Mouse (Mus musculus) hindbrain, embryonic 13.5 days (tissue): ENCODE data around the gene Vcp. TPM values are rescaled to one million over a fixed set of nuclear protein-coding genes. Genes with fewer than 3 reads are reported as not detected.

Source experiments
- ATAC-seq: fragments of 200-750 bp; cut with Nextera tagmentation; 2 replicates; pipeline ENCODE4 v1.8.0; 2017; ENCODE audit warnings: moderate TSS enrichment; ENCODE audit not compliant: low FRiP score
- H3K27ac ChIP-seq: fragments of 300-500 bp; sonication (generic); 2 replicates; pipeline ENCODE4 v1.5.1; 2015; ENCODE audit warnings: inconsistent platforms, mild to moderate bottlenecking, moderate library complexity
- H3K27me3 ChIP-seq: fragments of 300-500 bp; sonication (generic); 2 replicates; pipeline ENCODE4 v1.6.1; 2015; ENCODE audit warnings: mild to moderate bottlenecking, inconsistent platforms
- H3K36me3 ChIP-seq: fragments of 300-500 bp; sonication (generic); 2 replicates; pipeline ENCODE4 v1.6.1; 2015; ENCODE audit warnings: mild to moderate bottlenecking, inconsistent platforms
- H3K4me1 ChIP-seq: fragments of 300-500 bp; sonication (generic); replicated peaks from 2 replicates; pipeline ENCODE4 v1.6.1; 2015; ENCODE audit warnings: inconsistent platforms
- H3K4me2 ChIP-seq: fragments of 300-500 bp; sonication (generic); 2 replicates; pipeline ENCODE4 v1.6.1; 2015; ENCODE audit warnings: inconsistent platforms, mild to moderate bottlenecking, moderate library complexity
- H3K4me3 ChIP-seq: fragments of 300-500 bp; sonication (generic); 2 replicates; pipeline ENCODE4 v1.5.1; 2015; ENCODE audit warnings: mild to moderate bottlenecking, inconsistent platforms
- H3K9ac ChIP-seq: fragments of 300-500 bp; sonication (generic); 2 replicates; pipeline ENCODE4 v1.6.1; 2015; ENCODE audit warnings: mild to moderate bottlenecking, inconsistent platforms
- H3K9me3 ChIP-seq: fragments of 300-500 bp; sonication (generic); 2 replicates; pipeline ENCODE4 v1.6.1; 2016; ENCODE audit warnings: inconsistent platforms
- WGBS: fragments of 180-500 bp; shearing (Covaris S2); methylation state at CpG from one replicate; pipeline ENCODE4 v1.1.7; 2015; 5-methylcytosine and 5-hydroxymethylcytosine counted together
- polyA plus RNA-seq: library from polyadenylated mRNA; unstranded; fragments of >200 nt; fragmentation: Nextera tagmentation; extraction: Ambion mirVana; gene quantifications from 2 replicates; pipeline ENCODE4 v1.2.1, GENCODE M21; 2015

Vcp gene
- polyA plus RNA-seq, 1 experiment from 2014 or later, result 526 TPM

GRCm38 (mm10) chr4:43037860-43038566 is 37.7 kb upstream of the Vcp start:
- no peak for ATAC-seq
- Histone ChIP-seq H3K4me3 (0 out of 2 replicates have a peak overlapping the region, but pooled peaks have one; percentile 3), H3K36me3 (peaks cover 39% of the 10 kb centered on the region), H3K27ac (no peak overlapping the region), H3K9me3 (no peaks in the 10 kb centered on the region), H3K9ac (peak overlapping the region; percentile 92), H3K4me2 (peak overlapping the region; percentile 95), H3K27me3 (no peaks in the 10 kb centered on the region), H3K4me1 (peaks cover 40% of the 10 kb centered on the region)
- 75% methylated on average over 4 of the region's 4 CpGs for WGBS

DNA sequence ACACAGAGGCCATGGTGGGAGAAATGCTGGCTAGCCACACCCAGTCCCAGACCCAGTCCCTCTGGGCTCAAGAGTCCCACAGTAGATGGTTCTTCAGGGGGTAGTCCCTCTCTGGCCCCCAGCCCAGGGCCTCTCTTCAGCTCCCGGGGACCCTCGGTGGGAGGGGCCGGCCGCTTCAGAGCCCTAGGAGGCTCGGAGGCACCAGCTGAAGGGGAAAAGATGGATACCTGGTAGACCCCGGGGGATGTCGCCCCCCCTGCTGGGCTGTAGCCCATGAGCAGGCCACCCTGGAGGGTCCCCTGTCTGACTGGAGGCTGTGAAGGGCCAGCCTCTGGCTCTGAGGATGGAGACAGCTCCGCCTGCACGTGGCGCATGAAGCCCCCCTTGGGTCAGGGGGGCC is 36.0 kb upstream of the Vcp start:
- H3K4me2 ChIP-seq, result no peak overlapping the region
- peaks cover 45% of the 10 kb centered on the region for H3K36me3 ChIP-seq
- H3K9ac ChIP-seq, result no peak overlapping the region; the same call in 1 of the 2 replicates
- WGBS, result 87% methylated on average over 10 of the region's 10 CpGs
- H3K4me1 ChIP-seq, result peaks cover 53% of the 10 kb centered on the region
- no peaks in the 10 kb centered on the region for H3K27me3 ChIP-seq
- no peak for ATAC-seq
- H3K4me3 ChIP-seq, result no peak overlapping the region
- H3K9me3 ChIP-seq, result no peaks in the 10 kb centered on the region
- H3K27ac ChIP-seq, result no peak overlapping the region

GRCm38 (mm10) chr4:43035851-43036250 is 35.5 kb upstream of the Vcp start:
- H3K36me3 ChIP-seq, result peaks cover 45% of the 10 kb centered on the region
- no peak overlapping the region for H3K27ac ChIP-seq
- no peaks in the 10 kb centered on the region for H3K27me3 ChIP-seq
- H3K4me3 ChIP-seq, result no peak overlapping the region
- WGBS, result 87% methylated on average over 6 of the region's 6 CpGs
- H3K9ac ChIP-seq, result no peak overlapping the region
- no peaks in the 10 kb centered on the region for H3K9me3 ChIP-seq
- peaks cover 48% of the 10 kb centered on the region for H3K4me1 ChIP-seq
- ATAC-seq, result no peak
- H3K4me2 ChIP-seq, result no peak overlapping the region

DNA sequence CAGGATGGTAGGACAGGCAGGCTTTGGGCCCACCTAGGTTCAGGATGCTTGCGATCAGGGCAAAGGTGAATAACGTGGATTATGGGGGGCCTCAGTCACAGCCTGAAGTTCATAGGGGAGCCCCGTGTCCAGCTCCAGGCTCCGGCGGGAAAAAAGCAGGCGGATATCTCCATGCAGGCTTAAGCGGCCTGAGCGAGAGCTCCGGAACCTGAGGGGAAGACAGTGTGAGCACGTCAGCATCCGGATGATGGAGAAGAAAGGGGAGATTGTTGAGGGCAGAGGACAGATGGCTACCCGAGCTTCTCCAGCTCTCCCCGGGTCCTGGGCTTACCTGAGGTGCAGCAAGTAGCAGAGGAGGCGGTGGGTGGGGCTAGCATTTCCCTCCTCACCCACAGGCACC is 33.2 kb upstream of the Vcp start:
- Histone ChIP-seq H3K9me3 (no peaks in the 10 kb centered on the region), H3K4me2 (no peak overlapping the region), H3K4me1 (peaks cover 44% of the 10 kb centered on the region), H3K27ac (no peak overlapping the region), H3K27me3 (no peaks in the 10 kb centered on the region), H3K4me3 (no peak overlapping the region), H3K36me3 (peaks cover 60% of the 10 kb centered on the region), H3K9ac (0 out of 2 replicates have a peak overlapping the region, but pooled peaks have one; percentile 8)
- 88% methylated on average over 14 of the region's 14 CpGs for WGBS
- no peak for ATAC-seq

- Histone ChIP-seq H3K4me2 (no peak overlapping the region), H3K9ac (no peak overlapping the region), H3K36me3 (peaks cover 70% of the 10 kb centered on the region), H3K4me1 (peaks cover 34% of the 10 kb centered on the region), H3K27me3 (no peaks in the 10 kb centered on the region), H3K9me3 (no peaks in the 10 kb centered on the region), H3K27ac (peak overlapping the region; percentile 92), H3K4me3 (no peak overlapping the region)
- 100% methylated on average over 1 of the region's 1 CpGs for WGBS
- no peak for ATAC-seq
These were observed 32.2 kb upstream of the Vcp start for GRCm38 (mm10) chr4:43032501-43032900.

GRCm38 (mm10) chr4:43031237-43031995 is 31.1 kb upstream of the Vcp start, which contains the start of gene Stoml2:
Gene Stoml2 (minus strand): TSS chr4:43031710.
- Histone ChIP-seq H3K27me3 (no peaks in the 10 kb centered on the region), H3K27ac (peak within 1 kb of the TSS; percentile 92), H3K36me3 (peaks cover 75% of the 10 kb centered on the region), H3K9ac (peak within 1 kb of the TSS; percentile 94), H3K4me3 (peak within 1 kb of the TSS; percentile 85), H3K4me2 (peak within 1 kb of the TSS; percentile 86), H3K9me3 (no peaks in the 10 kb centered on the region), H3K4me1 (peaks cover 28% of the 10 kb centered on the region)
- ATAC-seq, result peak; percentile 96
- WGBS, result under 1% methylated on average over 38 of the region's 38 CpGs

DNA sequence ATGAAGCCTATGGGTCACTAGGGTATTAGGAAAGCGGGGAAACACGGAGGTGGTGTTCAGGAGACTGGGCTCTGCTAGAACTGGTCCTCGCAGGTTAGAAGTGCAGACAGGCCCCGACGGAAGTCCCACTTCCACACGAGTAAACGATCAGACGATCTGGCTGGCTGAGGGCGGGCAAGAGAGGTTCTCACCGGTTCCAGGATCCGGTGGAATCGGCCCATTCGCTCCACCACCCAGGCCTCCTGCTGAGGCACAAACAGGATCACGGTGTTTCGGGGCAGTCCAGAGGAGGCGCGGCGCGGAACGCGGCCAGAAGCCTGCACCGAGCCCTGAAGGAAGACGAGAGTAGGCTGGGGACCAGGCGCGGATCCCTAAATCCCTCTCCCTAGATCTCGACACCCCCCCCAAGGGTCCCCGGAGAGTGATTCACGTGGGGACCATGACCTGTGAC is 30.5 kb upstream of the Vcp start:
- peaks cover 69% of the 10 kb centered on the region for H3K36me3 ChIP-seq
- peak; percentile 65 for ATAC-seq
- WGBS, result 2% methylated on average over 28 of the region's 28 CpGs

GRCm38 (mm10) chr4:43030352-43030751 is 30.0 kb upstream of the Vcp start:
- peak overlapping the region; percentile 94 for H3K9ac ChIP-seq
- peak overlapping the region; percentile 92 for H3K27ac ChIP-seq
- no peaks in the 10 kb centered on the region for H3K27me3 ChIP-seq
- peaks cover 65% of the 10 kb centered on the region for H3K36me3 ChIP-seq
- peak overlapping the region; percentile 86 for H3K4me2 ChIP-seq
- H3K4me3 ChIP-seq, result peak overlapping the region; percentile 85
- H3K9me3 ChIP-seq, result no peaks in the 10 kb centered on the region
- ATAC-seq, result no peak
- H3K4me1 ChIP-seq, result peaks cover 28% of the 10 kb centered on the region
- WGBS, result 77% methylated on average over 9 of the region's 9 CpGs

More for the DNA sequence above, 30.5 kb upstream of the Vcp start:
- peak overlapping the region; percentile 92 for H3K27ac ChIP-seq
- H3K9ac ChIP-seq, result peak overlapping the region; percentile 94
- peak overlapping the region; percentile 86 for H3K4me2 ChIP-seq
- H3K4me1 ChIP-seq, result peaks cover 28% of the 10 kb centered on the region
- no peaks in the 10 kb centered on the region for H3K9me3 ChIP-seq
- peak overlapping the region; percentile 85 for H3K4me3 ChIP-seq
- H3K27me3 ChIP-seq, result no peaks in the 10 kb centered on the region

- peaks cover 32% of the 10 kb centered on the region for H3K4me1 ChIP-seq
- H3K27ac ChIP-seq, result no peak overlapping the region
- no peak overlapping the region; the same call in 1 of the 2 replicates for H3K9ac ChIP-seq
- no peaks in the 10 kb centered on the region for H3K9me3 ChIP-seq
- ATAC-seq, result no peak
- H3K36me3 ChIP-seq, result peaks cover 59% of the 10 kb centered on the region
- peak overlapping the region; percentile 86; the same call in 1 of the 2 replicates for H3K4me2 ChIP-seq
- H3K4me3 ChIP-seq, result no peak overlapping the region
- H3K27me3 ChIP-seq, result no peaks in the 10 kb centered on the region
- 97% methylated on average over 9 of the region's 9 CpGs for WGBS
These were observed 29.4 kb upstream of the Vcp start for GRCm38 (mm10) chr4:43029749-43030148.

DNA sequence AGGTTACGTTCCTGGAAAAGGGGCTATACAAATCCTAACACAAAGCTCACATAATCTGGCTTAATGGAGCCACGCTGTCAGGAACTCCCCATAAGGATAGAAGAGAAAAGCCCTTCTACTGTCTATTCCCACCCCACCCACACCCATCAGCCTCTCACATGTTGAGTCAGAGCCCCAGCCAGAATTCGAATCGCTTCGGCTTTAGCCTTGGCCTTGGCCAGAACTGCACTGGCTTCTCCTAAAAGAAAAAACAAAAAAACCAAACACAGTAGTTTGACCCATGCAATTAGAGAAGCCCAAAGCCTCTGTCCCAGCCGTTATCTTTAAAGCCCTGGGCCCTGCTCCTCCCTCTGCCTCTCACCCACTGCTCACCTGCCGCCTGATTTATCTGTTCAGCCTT is 28.8 kb upstream of the Vcp start:
- Histone ChIP-seq H3K4me1 (peaks cover 38% of the 10 kb centered on the region), H3K27me3 (no peaks in the 10 kb centered on the region), H3K4me3 (no peak overlapping the region), H3K4me2 (no peak overlapping the region), H3K9ac (no peak overlapping the region), H3K9me3 (no peaks in the 10 kb centered on the region), H3K27ac (no peak overlapping the region), H3K36me3 (peaks cover 52% of the 10 kb centered on the region)
- ATAC-seq, result no peak
- WGBS, result 98% methylated on average over 7 of the region's 7 CpGs

DNA sequence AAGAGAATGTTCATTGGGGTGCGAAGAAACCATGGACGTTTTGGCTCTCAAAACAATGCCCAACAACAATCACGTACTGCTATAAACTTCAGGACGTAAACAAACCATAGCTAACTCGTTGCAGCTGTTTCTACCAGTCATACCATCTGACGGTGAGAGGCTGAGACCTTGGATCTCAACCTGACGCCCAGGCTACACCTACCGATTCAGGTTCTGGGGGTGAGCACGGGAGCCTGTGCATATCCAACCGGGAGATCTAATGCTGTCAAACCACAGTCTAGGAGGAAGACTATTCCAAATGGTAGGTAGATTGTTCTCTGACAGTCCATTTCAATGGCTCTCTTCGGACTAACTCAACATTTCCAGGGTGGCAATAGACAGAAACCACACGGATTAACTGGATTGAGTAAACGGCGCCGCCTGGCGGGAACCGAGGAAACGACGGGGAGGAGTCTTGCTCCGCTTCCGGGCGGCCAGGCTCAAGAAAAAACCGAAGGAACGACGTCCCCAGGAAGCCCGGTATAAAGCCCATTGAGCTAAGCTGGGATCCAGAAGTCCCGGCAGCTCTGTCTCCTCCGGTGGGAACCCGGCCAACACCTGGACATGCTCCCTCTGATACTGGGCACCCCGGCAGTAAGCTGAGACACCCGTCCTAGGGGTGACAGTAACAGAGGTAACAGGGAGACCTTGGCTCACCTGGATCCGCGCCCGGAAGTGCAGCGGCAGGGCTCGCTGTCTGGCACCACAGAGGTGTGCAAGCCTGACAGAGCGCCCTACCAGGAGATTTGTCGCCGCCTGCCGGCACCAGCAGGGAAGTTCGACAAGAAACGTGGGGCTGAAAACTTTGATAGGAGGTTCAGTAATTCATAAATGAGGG is 25.0 kb upstream of the Vcp start, which contains the start of gene Pigo:
TSS of gene Pigo (minus strand) at position 736 of the 877 bp plus-strand sequence.
- peak within 1 kb of the TSS; percentile 62 for H3K4me3 ChIP-seq
- H3K4me2 ChIP-seq, result peak within 1 kb of the TSS; percentile 78
- peaks cover 68% of the 10 kb centered on the region for H3K36me3 ChIP-seq
- peak within 1 kb of the TSS; percentile 96 for H3K27ac ChIP-seq
- 9% methylated on average over 42 of the region's 42 CpGs for WGBS
- peaks cover 30% of the 10 kb centered on the region for H3K4me1 ChIP-seq
- no peaks in the 10 kb centered on the region for H3K27me3 ChIP-seq
- H3K9ac ChIP-seq, result peak within 1 kb of the TSS; percentile 78
- ATAC-seq, result peak; percentile 94
- H3K9me3 ChIP-seq, result no peaks in the 10 kb centered on the region
